Mouse (Mus musculus) small intestine, adult 2 months (tissue): ENCODE data around the gene Gnl1.

ENCODE experiments used
- CTCF ChIP-seq: fragments of 200-500 bp; IDR thresholded peaks from 2 replicates; pipeline ENCODE4 v1.5.1; 2012; ENCODE audit warnings: low read depth, mild to moderate bottlenecking, control low read depth, inconsistent platforms, low read length, moderate library complexity, mixed read lengths; ENCODE audit not compliant: insufficient replicate concordance, insufficient read length; ENCODE audit errors: extremely low read depth
- POLR2A ChIP-seq: fragments of 200-500 bp; IDR thresholded peaks from 2 replicates; pipeline ENCODE4 v1.6.1; 2012; ENCODE audit warnings: low read depth, mild to moderate bottlenecking, control low read depth, inconsistent platforms, low read length, moderate library complexity

DNA sequence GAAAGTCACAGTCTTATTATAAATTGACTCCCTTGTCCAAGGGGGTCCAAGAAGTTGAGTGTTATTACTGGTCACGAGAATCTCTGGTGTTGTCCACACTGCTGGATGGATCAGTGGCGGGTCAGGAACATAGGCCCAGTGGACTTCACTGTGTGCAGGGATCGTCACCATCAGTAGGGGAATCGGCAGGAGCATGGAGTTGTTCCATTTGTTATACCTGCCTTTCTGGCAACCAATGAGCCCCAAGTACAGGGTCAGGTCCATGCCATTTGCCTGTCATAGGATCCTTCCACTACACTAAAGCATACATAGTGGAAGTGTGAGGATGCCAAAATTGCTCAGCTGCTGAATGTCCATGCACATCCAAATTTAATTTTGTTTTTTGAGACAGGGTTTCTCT is 47.0 kb upstream of the Gnl1 start:
- TF ChIP-seq POLR2A (no peak), CTCF (no peak)
